Comparison of ENCODE assay signal across 16 mouse cellular contexts in the genomic region with DNA sequence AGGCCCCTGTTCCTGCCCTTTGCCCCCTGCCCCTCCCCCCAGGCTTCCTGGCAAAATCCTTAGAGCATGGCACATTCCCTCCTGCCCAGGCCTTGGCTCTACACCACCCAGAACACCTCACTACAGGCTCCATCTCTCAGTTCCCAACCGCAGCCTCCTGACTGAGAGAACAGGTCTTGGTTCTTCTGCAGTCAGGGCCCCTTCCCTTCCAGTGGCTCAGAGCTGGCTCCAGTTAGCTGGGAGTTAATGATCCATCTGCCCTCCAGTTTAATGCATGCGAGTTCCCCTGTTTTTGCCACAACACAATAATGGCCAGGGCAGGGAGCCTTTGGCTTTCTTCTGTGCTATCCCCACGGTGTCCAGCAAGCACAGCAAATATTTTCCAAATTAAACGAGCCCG. TPM values are rescaled to one million over a fixed set of nuclear protein-coding genes. Genes with fewer than 3 reads are reported as not detected.
DNase-seq lines count a peak whose midpoint lies in the region; ATAC-seq and TF ChIP-seq lines count a peak whose summit lies in the region.
"Had no signal": no experiment of that assay in that cellular context is flagged by ENCODE, and none has a peak within 500 bp of the region (broad histone marks: within the 10 kb centered on the region; RNA-seq: fewer than 3 reads in every experiment).

No protein-coding gene starts in this region.

- no peak overlapping the region for H3K4me3 ChIP-seq in hindbrain, embryonic 10.5 days
- no peak overlapping the region for H3K4me3 ChIP-seq in hindbrain, postnatal 0 days (ENCODE audit: low read length)
- H3K4me3 ChIP-seq in brown adipose tissue, adult 24 weeks (ENCODE audit: insufficient read depth, low read depth, low read length) = no peak overlapping the region
- no peak overlapping the region for H3K4me3 ChIP-seq in forebrain, embryonic 15.5 days
- H3K4me3 ChIP-seq: erythroblast, embryonic 14.5 days; neural tube, embryonic 12.5 days had no signal

- no peaks in the 10 kb centered on the region for H3K27me3 ChIP-seq in hindbrain, embryonic 10.5 days (ENCODE audit: insufficient read depth, poor library complexity, severe bottlenecking)
- no peaks in the 10 kb centered on the region for H3K27me3 ChIP-seq in hindbrain, postnatal 0 days (ENCODE audit: insufficient read depth, low read length)
- H3K27me3 ChIP-seq in forebrain, embryonic 15.5 days = no peaks in the 10 kb centered on the region
- H3K27me3 ChIP-seq: neural tube, embryonic 12.5 days had no signal

- no peak for DNase-seq in hindbrain, embryonic 10.5 days (ENCODE audit: low spot score)
- DNase-seq in hindbrain, postnatal 0 days (ENCODE audit: low spot score) = no peak
- peak; percentile 66 to 72 for DNase-seq in kidney, adult 8-10 months
- peak; percentile 46 to 67 for DNase-seq in kidney, postnatal 4 days
- DNase-seq in left cerebral cortex, adult 8-10 months (ENCODE audit: low spot score in 2 of 2) = no peak
- DNase-seq in lung, postnatal 10 days = no peak
- DNase-seq: cerebellum, adult 11-12 months; heart, postnatal 36 days; retina, postnatal 1 day; thymus, postnatal 25 days had no signal

- no peak overlapping the region for H3K9ac ChIP-seq in hindbrain, postnatal 0 days (replicated peaks; ENCODE audit: low read length)
- H3K9ac ChIP-seq in forebrain, embryonic 15.5 days (replicated peaks) = no peak overlapping the region
- H3K9ac ChIP-seq: neural tube, embryonic 12.5 days had no signal

- no peak for ATAC-seq in hindbrain, postnatal 0 days
- ATAC-seq in forebrain, embryonic 15.5 days (replicated peaks) = no peak
- ATAC-seq: activated CD4-positive, CD25-positive, alpha-beta regulatory T cell, adult 4 months; inflammation-experienced regulatory T-cells, adult 6 months had no signal

- TF ChIP-seq CTCF in hindbrain, postnatal 0 days (IDR thresholded peaks at IDR 0.05; ENCODE audit: low read depth) = no peak

- WGBS in hindbrain, embryonic 10.5 days = 63% methylated on average over 5 of the region's 5 CpGs
- 36% methylated on average over 5 of the region's 5 CpGs for WGBS in hindbrain, postnatal 0 days
- 44% methylated on average over 5 of the region's 5 CpGs for WGBS in forebrain, embryonic 15.5 days

- no peaks in the 10 kb centered on the region for H3K9me3 ChIP-seq in hindbrain, embryonic 10.5 days
- H3K9me3 ChIP-seq in hindbrain, postnatal 0 days (ENCODE audit: low read length) = no peaks in the 10 kb centered on the region
- no peaks in the 10 kb centered on the region for H3K9me3 ChIP-seq in forebrain, embryonic 15.5 days
- H3K9me3 ChIP-seq: neural tube, embryonic 12.5 days had no signal

- peaks cover 17% of the 10 kb centered on the region for H3K36me3 ChIP-seq in hindbrain, embryonic 10.5 days
- 0 out of 2 replicates have a peak, but pooled peaks cover 3% of the 10 kb centered on the region for H3K36me3 ChIP-seq in hindbrain, postnatal 0 days (ENCODE audit: insufficient read depth, low read length)
- no peaks in the 10 kb centered on the region; the same call in 1 of the 2 replicates for H3K36me3 ChIP-seq in forebrain, embryonic 15.5 days
- H3K36me3 ChIP-seq: neural tube, embryonic 12.5 days had no signal

- no peak overlapping the region for H3K4me2 ChIP-seq in hindbrain, postnatal 0 days (ENCODE audit: low read depth, low read length)
- no peak overlapping the region for H3K4me2 ChIP-seq in forebrain, embryonic 15.5 days (replicated peaks)
- H3K4me2 ChIP-seq: neural tube, embryonic 12.5 days had no signal

- H3K27ac ChIP-seq in hindbrain, embryonic 10.5 days = peak overlapping the region; percentile 77
- H3K27ac ChIP-seq in hindbrain, postnatal 0 days = no peak overlapping the region
- peak overlapping the region; percentile 35; the same call in 1 of the 2 replicates for H3K27ac ChIP-seq in brown adipose tissue, adult 24 weeks (replicated peaks; ENCODE audit: low read depth, low read length)
- no peak overlapping the region for H3K27ac ChIP-seq in forebrain, embryonic 15.5 days (replicated peaks)
- H3K27ac ChIP-seq: neural tube, embryonic 12.5 days had no signal

- peaks cover 32% of the 10 kb centered on the region for H3K4me1 ChIP-seq in hindbrain, embryonic 10.5 days (replicated peaks)
- peaks cover 12% of the 10 kb centered on the region for H3K4me1 ChIP-seq in hindbrain, postnatal 0 days (ENCODE audit: insufficient read depth, low read length)
- H3K4me1 ChIP-seq in brown adipose tissue, adult 24 weeks (ENCODE audit: control insufficient read depth, insufficient read depth, insufficient read length, low read length) = peaks cover 47% of the 10 kb centered on the region
- H3K4me1 ChIP-seq in forebrain, embryonic 15.5 days = peaks cover 10% of the 10 kb centered on the region; the same call in 1 of the 2 replicates

RNA-seq across cellular contexts. Expression of a gene that starts 18.7 kb away (rescaled TPM):
- polyA plus RNA-seq in hindbrain, embryonic 10.5 days (2016; fragmentation: Nextera tagmentation; extraction: Ambion mirVana) = 0.37 and 1.4 TPM in 2 replicates
- 0.75 and 1.9 TPM in 2 replicates for total RNA-seq in hindbrain, postnatal 0 days (2014; rRNA removed)
- 1.8 and 2.6 TPM in 2 replicates for polyA plus RNA-seq in hindbrain, postnatal 0 days (2015; fragmentation: Nextera tagmentation; extraction: Ambion mirVana)
- polyA plus RNA-seq in brown adipose tissue, adult 24 weeks (2012; ENCODE audit: insufficient read depth, insufficient read length, missing spikeins) = not detected in 2 replicates
- total RNA-seq in left cerebral cortex, adult 8-10 months (2022) = 1 to 10 TPM; 1.4 to 2.5 (median 1.8) TPM
- polyA plus RNA-seq in forebrain, embryonic 15.5 days (2015; fragmentation: Nextera tagmentation; extraction: Ambion mirVana) = 0.38 and 1.2 TPM in 2 replicates
- polyA plus RNA-seq: activated CD4-positive, CD25-positive, alpha-beta regulatory T cell, adult 4 months; erythroblast, embryonic 14.5 days; inflammation-experienced regulatory T-cells, adult 6 months had no signal

RNA-seq across cellular contexts. Expression of a gene that starts 31.8 kb away (rescaled TPM):
- 1.8 and 3.0 TPM in 2 replicates for polyA plus RNA-seq in hindbrain, embryonic 10.5 days (2016; fragmentation: Nextera tagmentation; extraction: Ambion mirVana)
- 3.6 and 10.6 TPM in 2 replicates for total RNA-seq in hindbrain, postnatal 0 days (2014; rRNA removed)
- 2.3 and 2.9 TPM in 2 replicates for polyA plus RNA-seq in hindbrain, postnatal 0 days (2015; fragmentation: Nextera tagmentation; extraction: Ambion mirVana)
- polyA plus RNA-seq in brown adipose tissue, adult 24 weeks (2012; ENCODE audit: insufficient read depth, insufficient read length, missing spikeins) = 1.5 and 5.8 TPM in 2 replicates
- total RNA-seq in left cerebral cortex, adult 8-10 months (2022) = 10 to 100 TPM in 2 of 4 experiments, 1 to 10 TPM in 2; 3.8 to 35.1 (median 15.5) TPM
- polyA plus RNA-seq in forebrain, embryonic 15.5 days (2015; fragmentation: Nextera tagmentation; extraction: Ambion mirVana) = 1.9 and 3.2 TPM in 2 replicates

RNA-seq across cellular contexts. Expression of a gene that starts 37.7 kb away (rescaled TPM):
- 11.6 and 12.6 TPM in 2 replicates for polyA plus RNA-seq in hindbrain, embryonic 10.5 days (2016; fragmentation: Nextera tagmentation; extraction: Ambion mirVana)
- total RNA-seq in hindbrain, postnatal 0 days (2014; rRNA removed) = 16.4 and 17.5 TPM in 2 replicates
- polyA plus RNA-seq in hindbrain, postnatal 0 days (2015; fragmentation: Nextera tagmentation; extraction: Ambion mirVana) = 14.8 and 16.5 TPM in 2 replicates
- 34.6 and 41.7 TPM in 2 replicates for polyA plus RNA-seq in brown adipose tissue, adult 24 weeks (2012; ENCODE audit: insufficient read depth, insufficient read length, missing spikeins)
- 10 to 100 TPM; 28.2 to 32.3 (median 31.4) TPM for total RNA-seq in left cerebral cortex, adult 8-10 months (2022)
- 5.4 and 6.8 TPM in 2 replicates for polyA plus RNA-seq in forebrain, embryonic 15.5 days (2015; fragmentation: Nextera tagmentation; extraction: Ambion mirVana)

RNA-seq across cellular contexts. Expression of a gene that starts 48.1 kb away (rescaled TPM):
- 34.3 and 35.7 TPM in 2 replicates for polyA plus RNA-seq in hindbrain, embryonic 10.5 days (2016; fragmentation: Nextera tagmentation; extraction: Ambion mirVana)
- 35.7 and 38.4 TPM in 2 replicates for total RNA-seq in hindbrain, postnatal 0 days (2014; rRNA removed)
- polyA plus RNA-seq in hindbrain, postnatal 0 days (2015; fragmentation: Nextera tagmentation; extraction: Ambion mirVana) = 17.9 and 18.2 TPM in 2 replicates
- polyA plus RNA-seq in brown adipose tissue, adult 24 weeks (2012; ENCODE audit: insufficient read depth, insufficient read length, missing spikeins) = 66.8 and 98.0 TPM in 2 replicates
- 10 to 100 TPM; 27.2 to 33.7 (median 29.5) TPM for total RNA-seq in left cerebral cortex, adult 8-10 months (2022)
- polyA plus RNA-seq in forebrain, embryonic 15.5 days (2015; fragmentation: Nextera tagmentation; extraction: Ambion mirVana) = 21.4 and 22.4 TPM in 2 replicates

RNA-seq across cellular contexts. Expression of a gene that starts 58.4 kb away (rescaled TPM):
- polyA plus RNA-seq in hindbrain, embryonic 10.5 days (2016; fragmentation: Nextera tagmentation; extraction: Ambion mirVana) = 111 and 120 TPM in 2 replicates
- 102 and 113 TPM in 2 replicates for total RNA-seq in hindbrain, postnatal 0 days (2014; rRNA removed)
- 143 TPM in 2 replicates for polyA plus RNA-seq in hindbrain, postnatal 0 days (2015; fragmentation: Nextera tagmentation; extraction: Ambion mirVana)
- polyA plus RNA-seq in brown adipose tissue, adult 24 weeks (2012; ENCODE audit: insufficient read depth, insufficient read length, missing spikeins) = 117 and 146 TPM in 2 replicates
- total RNA-seq in left cerebral cortex, adult 8-10 months (2022) = 100 to 1,000 TPM; 162 to 185 (median 173) TPM
- 99.2 and 104 TPM in 2 replicates for polyA plus RNA-seq in forebrain, embryonic 15.5 days (2015; fragmentation: Nextera tagmentation; extraction: Ambion mirVana)

Comparison
In these comparisons a context has a peak if more than half of its experiments do, and no peak if none do; other contexts are left out.
1. H3K27ac ChIP-seq: peak in hindbrain, embryonic 10.5 days (single experiment) and brown adipose tissue, adult 24 weeks (single experiment); none in hindbrain, postnatal 0 days (single experiment) and forebrain, embryonic 15.5 days (single experiment).
2. DNase-seq: peak in kidney, adult 8-10 months (2 of 2) and kidney, postnatal 4 days (2 of 2); none in hindbrain, embryonic 10.5 days (single experiment), hindbrain, postnatal 0 days (single experiment), left cerebral cortex, adult 8-10 months (0 of 2) and lung, postnatal 10 days (single experiment).